Mouse (Mus musculus) neural tube, embryonic 15.5 days (tissue): ENCODE results near the gene Ptprg. TPM values are rescaled to one million over a fixed set of nuclear protein-coding genes. Genes with fewer than 3 reads are reported as not detected.

Experiments used
- ATAC-seq: fragments of 200-750 bp; cut with Nextera tagmentation; 2 replicates; pipeline ENCODE4 v1.8.0; 2017; ENCODE audit warnings: mild to moderate bottlenecking, moderate TSS enrichment, moderate library complexity; ENCODE audit not compliant: low FRiP score
- H3K27ac ChIP-seq: fragments of 300-500 bp; sonication (generic); replicated peaks from 2 replicates; pipeline ENCODE4 v1.5.1; 2015; ENCODE audit warnings: mild to moderate bottlenecking, inconsistent platforms
- H3K27me3 ChIP-seq: fragments of 300-500 bp; sonication (generic); replicated peaks from 2 replicates; pipeline ENCODE4 v1.6.1; 2015; ENCODE audit warnings: inconsistent platforms
- H3K36me3 ChIP-seq: fragments of 300-500 bp; sonication (generic); 2 replicates; pipeline ENCODE4 v1.6.1; 2015; ENCODE audit warnings: inconsistent platforms
- H3K4me1 ChIP-seq: fragments of 300-500 bp; sonication (generic); 2 replicates; pipeline ENCODE4 v1.6.1; 2015; ENCODE audit warnings: inconsistent platforms
- H3K4me2 ChIP-seq: fragments of 300-500 bp; sonication (generic); 2 replicates; pipeline ENCODE4 v1.6.1; 2015; ENCODE audit warnings: inconsistent platforms, mild to moderate bottlenecking, moderate library complexity
- H3K4me3 ChIP-seq: fragments of 300-500 bp; sonication (generic); replicated peaks from 2 replicates; pipeline ENCODE4 v1.5.1; 2015; ENCODE audit warnings: mild to moderate bottlenecking, inconsistent platforms
- H3K9ac ChIP-seq: fragments of 300-500 bp; sonication (generic); replicated peaks from 2 replicates; pipeline ENCODE4 v1.6.1; 2015; ENCODE audit warnings: mild to moderate bottlenecking, inconsistent platforms
- H3K9me3 ChIP-seq: fragments of 300-500 bp; sonication (generic); replicated peaks from 2 replicates; pipeline ENCODE4 v1.6.1; 2016; ENCODE audit warnings: inconsistent platforms
- WGBS: fragments of 180-500 bp; shearing (Covaris S2); methylation state at CpG from one replicate; pipeline ENCODE4 v1.1.7; 2015; ENCODE audit warnings: mixed read lengths; 5-methylcytosine and 5-hydroxymethylcytosine counted together
- polyA plus RNA-seq: library from polyadenylated mRNA; unstranded; fragments of >200 nt; fragmentation: Nextera tagmentation; extraction: Ambion mirVana; gene quantifications from 2 replicates; pipeline ENCODE4 v1.2.1, GENCODE M21; 2015

Ptprg gene
- polyA plus RNA-seq, 1 experiment from 2014 or later, result 40.4 TPM

DNA sequence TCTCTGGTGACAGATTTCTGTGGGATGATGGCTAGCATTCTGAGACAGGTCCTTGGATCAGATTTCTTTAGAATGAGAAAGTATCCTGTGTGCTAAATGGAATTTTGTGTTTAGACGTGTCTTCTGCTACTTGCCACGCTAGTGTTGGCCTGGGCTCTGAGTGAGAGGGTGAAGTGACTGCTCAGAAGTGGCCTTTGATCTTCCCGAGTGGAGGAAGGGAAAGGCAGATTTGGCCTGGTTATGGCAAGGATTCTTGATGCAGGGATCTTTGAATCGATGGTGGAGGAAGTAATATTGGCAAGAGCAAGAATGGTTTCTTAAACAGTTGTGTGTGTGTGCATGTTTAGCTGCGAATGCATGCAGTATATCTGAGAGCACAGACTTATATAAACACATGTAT lies 219.4 kb downstream of the Ptprg start:
- H3K4me2 ChIP-seq, result no peak overlapping the region
- peaks cover 24% of the 10 kb centered on the region for H3K4me1 ChIP-seq
- no peak overlapping the region for H3K27ac ChIP-seq
- WGBS, result 84% methylated on average over 5 of the region's 5 CpGs
- no peak overlapping the region for H3K9ac ChIP-seq
- no peaks in the 10 kb centered on the region for H3K36me3 ChIP-seq
- H3K9me3 ChIP-seq, result no peaks in the 10 kb centered on the region
- H3K27me3 ChIP-seq, result no peaks in the 10 kb centered on the region
- H3K4me3 ChIP-seq, result no peak overlapping the region
- no peak for ATAC-seq

DNA sequence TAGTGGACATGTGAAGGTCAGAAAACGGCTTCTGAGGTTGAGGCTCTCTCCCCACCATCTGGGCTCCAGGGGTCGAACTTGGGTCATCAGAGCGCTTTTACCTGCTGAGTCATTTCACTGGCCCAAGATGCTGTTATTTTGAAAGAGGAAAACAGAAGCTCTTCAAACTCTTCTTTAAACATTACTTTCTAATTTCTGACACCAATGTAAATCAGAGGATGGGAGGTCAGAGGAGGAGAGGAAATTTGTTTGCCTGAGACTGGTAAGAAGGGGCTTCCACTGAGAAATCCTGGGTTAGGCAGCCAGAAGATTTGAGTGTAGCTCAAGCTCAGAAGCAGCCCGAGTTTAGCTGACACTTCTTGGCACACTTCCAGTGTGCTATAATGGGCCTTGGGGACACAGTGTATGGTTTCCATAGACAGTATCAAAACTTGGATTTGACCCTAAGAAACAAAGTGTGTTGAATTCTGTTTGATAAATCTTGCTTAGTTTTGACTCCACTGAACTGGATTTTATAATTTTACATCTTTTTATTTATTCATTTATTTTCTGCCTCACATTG lies 221.2 kb downstream of the Ptprg start:
- H3K4me3 ChIP-seq, result no peak overlapping the region
- H3K36me3 ChIP-seq, result no peaks in the 10 kb centered on the region
- H3K27me3 ChIP-seq, result no peaks in the 10 kb centered on the region
- H3K9ac ChIP-seq, result no peak overlapping the region
- ATAC-seq, result no peak
- H3K4me1 ChIP-seq, result peaks cover 24% of the 10 kb centered on the region
- WGBS, result 46% methylated on average over 4 of the region's 4 CpGs
- H3K4me2 ChIP-seq, result no peak overlapping the region
- H3K9me3 ChIP-seq, result no peaks in the 10 kb centered on the region
- no peak overlapping the region; the same call in 1 of the 2 replicates for H3K27ac ChIP-seq

DNA sequence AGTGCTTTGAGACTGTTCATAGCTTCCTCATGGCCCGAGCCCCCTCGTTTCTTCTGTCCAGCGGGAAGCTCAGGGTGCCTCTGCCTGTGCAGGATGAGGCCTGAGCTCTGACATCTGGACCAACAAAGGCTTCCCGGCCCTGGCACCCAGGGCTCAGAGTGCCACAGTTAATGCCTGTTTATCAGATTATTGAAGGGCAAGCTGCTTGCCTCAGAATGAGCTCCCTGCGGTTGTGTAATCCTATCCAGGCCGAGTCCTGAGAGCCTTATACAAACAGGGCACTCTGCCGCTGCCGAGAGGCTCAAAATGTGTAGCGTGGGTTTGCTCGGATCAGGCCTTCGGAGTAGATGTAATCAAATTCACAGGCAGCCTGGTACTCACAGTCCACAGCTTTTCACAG lies 221.9 kb downstream of the Ptprg start:
- 18% methylated on average over 11 of the region's 11 CpGs for WGBS
- peak overlapping the region; percentile 11; the same call in 1 of the 2 replicates for H3K4me2 ChIP-seq
- peak overlapping the region; percentile 66 for H3K27ac ChIP-seq
- H3K9me3 ChIP-seq, result no peaks in the 10 kb centered on the region
- no peak for ATAC-seq
- peaks cover 24% of the 10 kb centered on the region for H3K4me1 ChIP-seq
- H3K9ac ChIP-seq, result no peak overlapping the region
- no peaks in the 10 kb centered on the region for H3K27me3 ChIP-seq
- H3K4me3 ChIP-seq, result no peak overlapping the region
- H3K36me3 ChIP-seq, result no peaks in the 10 kb centered on the region

DNA sequence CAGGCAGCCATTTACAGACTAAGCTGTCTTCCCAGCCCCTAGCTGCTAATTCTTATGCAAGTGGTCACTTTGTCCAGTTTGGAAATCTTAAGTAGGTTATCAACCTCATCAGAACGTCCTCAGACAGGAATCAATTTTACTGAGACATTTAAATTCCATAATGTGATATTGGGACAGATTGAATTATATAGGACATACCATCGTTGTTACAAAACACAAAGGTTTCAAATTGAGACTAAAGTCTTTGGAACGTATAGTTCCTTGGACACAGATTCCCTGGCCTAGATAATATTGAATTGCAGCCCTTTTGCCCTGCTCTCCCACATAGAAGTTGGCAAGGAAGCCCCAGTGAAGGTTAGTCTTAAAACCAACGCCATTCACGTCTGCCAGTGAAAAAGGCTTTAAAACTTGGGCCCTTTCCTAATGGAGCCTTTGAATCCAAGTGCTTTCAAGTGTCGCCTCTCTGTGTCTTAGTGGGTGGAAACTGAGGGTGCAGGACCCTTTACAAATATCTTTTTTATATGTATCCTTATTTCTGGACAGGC lies 222.7 kb downstream of the Ptprg start:
- Histone ChIP-seq H3K9ac (no peak overlapping the region), H3K4me1 (peaks cover 19% of the 10 kb centered on the region), H3K9me3 (no peaks in the 10 kb centered on the region), H3K4me3 (no peak overlapping the region), H3K27ac (peak overlapping the region; percentile 66; the same call in 1 of the 2 replicates), H3K4me2 (no peak overlapping the region), H3K27me3 (no peaks in the 10 kb centered on the region), H3K36me3 (no peaks in the 10 kb centered on the region)
- ATAC-seq, result no peak
- WGBS, result 62% methylated on average over 6 of the region's 6 CpGs

DNA sequence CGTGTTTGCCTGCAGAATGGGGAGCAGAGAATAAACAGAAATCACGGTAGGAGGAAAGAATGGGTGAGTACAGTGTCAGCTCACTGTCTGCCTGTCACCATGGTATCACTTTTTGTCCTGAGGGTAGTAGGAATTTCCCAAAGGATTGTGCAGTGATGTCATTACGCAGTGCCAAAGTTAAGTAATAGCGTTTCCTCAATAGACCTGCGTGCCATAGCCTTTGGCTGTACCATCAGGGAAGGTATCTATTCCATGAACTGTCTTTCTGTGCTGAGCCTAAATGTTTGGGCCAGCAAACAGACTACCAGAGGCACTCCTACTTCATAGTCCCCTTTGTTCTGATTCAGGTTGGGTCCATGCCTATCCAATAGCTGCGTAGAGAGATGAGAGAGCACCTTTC lies 223.2 kb downstream of the Ptprg start:
- Histone ChIP-seq H3K4me1 (peaks cover 19% of the 10 kb centered on the region), H3K4me2 (no peak overlapping the region), H3K9ac (no peak overlapping the region), H3K36me3 (no peaks in the 10 kb centered on the region), H3K9me3 (no peaks in the 10 kb centered on the region), H3K27me3 (no peaks in the 10 kb centered on the region), H3K4me3 (no peak overlapping the region), H3K27ac (no peak overlapping the region)
- WGBS, result 62% methylated on average over 6 of the region's 6 CpGs
- no peak for ATAC-seq

DNA sequence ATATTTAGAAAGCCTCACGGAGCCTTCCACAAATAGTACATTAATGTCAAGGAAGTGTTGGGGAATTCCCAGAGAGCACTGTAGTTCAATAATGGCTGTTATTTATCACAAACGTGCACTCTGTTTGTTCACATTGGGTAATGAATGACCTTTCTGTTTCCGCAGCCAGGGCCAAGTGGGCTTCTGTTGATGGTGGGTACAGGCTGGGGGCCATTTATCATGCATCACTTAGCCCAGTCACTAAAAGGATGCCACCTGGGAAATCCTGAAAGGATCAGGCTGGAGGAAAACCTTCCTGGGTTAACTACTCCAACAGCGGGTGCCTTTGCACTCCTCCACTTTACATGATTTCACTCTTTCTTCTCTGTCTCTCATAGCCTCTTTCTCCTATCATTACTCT lies 237.9 kb downstream of the Ptprg start:
- no peak overlapping the region for H3K27ac ChIP-seq
- H3K36me3 ChIP-seq, result no peaks in the 10 kb centered on the region
- H3K9ac ChIP-seq, result no peak overlapping the region
- no peak overlapping the region for H3K4me3 ChIP-seq
- no peaks in the 10 kb centered on the region; the same call in 1 of the 2 replicates for H3K4me1 ChIP-seq
- WGBS, result 34% methylated on average over 4 of the region's 4 CpGs
- H3K9me3 ChIP-seq, result no peaks in the 10 kb centered on the region
- 0 out of 2 replicates have a peak, but pooled peaks have one; percentile 45 for ATAC-seq
- no peak overlapping the region for H3K4me2 ChIP-seq
- H3K27me3 ChIP-seq, result no peaks in the 10 kb centered on the region

DNA sequence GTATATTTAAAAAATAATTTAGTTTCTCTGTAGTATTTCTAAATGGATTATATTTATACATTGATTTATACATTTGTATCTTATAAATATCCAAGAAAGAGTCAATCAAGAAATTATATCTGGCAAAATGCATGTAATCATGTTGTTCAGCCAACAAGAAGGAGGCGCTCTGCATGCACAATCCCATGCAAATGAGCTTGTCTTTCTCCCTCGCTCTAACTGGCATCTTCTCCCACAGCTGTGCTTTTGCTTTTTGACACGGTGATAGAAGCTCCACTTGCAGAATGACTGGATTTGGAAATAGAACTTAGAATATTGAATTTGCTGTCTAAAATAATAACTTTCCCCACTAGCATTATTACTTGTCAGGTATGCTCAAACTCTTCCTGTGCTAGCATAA lies 240.5 kb downstream of the Ptprg start:
- Histone ChIP-seq H3K4me2 (no peak overlapping the region), H3K36me3 (no peaks in the 10 kb centered on the region), H3K4me1 (peaks cover 4% of the 10 kb centered on the region), H3K9me3 (no peaks in the 10 kb centered on the region), H3K27ac (no peak overlapping the region), H3K9ac (no peak overlapping the region), H3K4me3 (no peak overlapping the region), H3K27me3 (no peaks in the 10 kb centered on the region)
- WGBS, result 71% methylated on average over 3 of the region's 3 CpGs
- no peak for ATAC-seq

DNA sequence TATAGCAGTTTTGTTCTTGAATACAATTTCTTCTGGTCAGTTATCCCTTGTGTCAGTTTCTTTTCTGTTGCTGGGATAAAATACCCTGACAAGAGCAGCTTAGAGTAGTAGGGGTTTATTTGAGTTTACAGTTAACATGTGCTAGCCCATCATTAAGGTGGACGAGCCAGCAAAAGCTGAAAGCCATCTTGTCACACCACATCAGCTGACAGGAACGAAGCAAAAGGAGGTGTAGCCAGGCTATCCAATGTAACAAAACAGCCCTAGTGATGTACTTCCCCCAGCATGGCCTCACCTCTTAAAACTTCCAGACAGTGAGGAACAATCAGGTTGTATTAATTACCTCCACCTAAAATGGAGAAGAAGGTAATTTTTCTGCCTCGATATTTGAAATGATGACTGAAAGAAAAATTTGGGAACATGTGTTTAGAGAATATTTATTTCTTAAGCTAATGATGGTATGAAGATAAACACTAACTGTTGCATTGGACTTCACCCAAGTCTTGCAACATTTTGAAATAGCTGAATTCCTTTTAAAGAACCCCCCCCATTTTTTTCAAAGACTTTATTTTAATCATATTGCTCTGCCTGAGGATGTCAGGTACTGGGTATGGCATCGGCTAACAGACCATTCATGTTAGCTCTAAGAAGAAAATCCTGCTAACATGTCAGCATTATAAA lies 249.2 kb downstream of the Ptprg start:
- no peak for ATAC-seq
- Histone ChIP-seq H3K4me2 (no peak overlapping the region), H3K4me3 (no peak overlapping the region), H3K9ac (no peak overlapping the region), H3K9me3 (no peaks in the 10 kb centered on the region), H3K4me1 (peaks cover 17% of the 10 kb centered on the region), H3K27ac (no peak overlapping the region), H3K27me3 (no peaks in the 10 kb centered on the region), H3K36me3 (no peaks in the 10 kb centered on the region)
- 85% methylated on average over 4 of the region's 4 CpGs for WGBS

DNA sequence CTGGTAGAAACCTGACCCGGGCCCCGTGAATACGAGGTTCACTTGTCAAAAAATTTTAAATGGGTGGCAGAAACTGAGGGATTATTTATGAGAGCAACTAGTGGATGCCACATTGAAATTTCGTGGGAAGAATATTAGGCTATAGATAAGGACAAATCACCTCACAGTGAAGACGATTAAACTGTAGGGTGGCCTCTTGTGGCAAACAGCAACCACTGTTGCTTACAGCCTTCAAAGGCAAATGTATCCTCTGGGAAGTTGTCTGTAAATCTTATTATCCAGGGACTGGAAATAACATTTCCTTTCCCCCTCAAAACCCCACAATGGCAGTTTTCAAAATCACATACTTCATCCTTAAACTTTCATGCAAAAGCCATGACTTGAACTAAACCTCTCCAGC lies 253.3 kb downstream of the Ptprg start:
- no peaks in the 10 kb centered on the region for H3K27me3 ChIP-seq
- H3K9ac ChIP-seq, result no peak overlapping the region
- no peak overlapping the region for H3K4me2 ChIP-seq
- no peak overlapping the region for H3K4me3 ChIP-seq
- H3K4me1 ChIP-seq, result peaks cover 30% of the 10 kb centered on the region; the same call in 1 of the 2 replicates
- H3K27ac ChIP-seq, result no peak overlapping the region
- no peak for ATAC-seq
- H3K36me3 ChIP-seq, result no peaks in the 10 kb centered on the region
- no peaks in the 10 kb centered on the region for H3K9me3 ChIP-seq
- 48% methylated on average over 5 of the region's 5 CpGs for WGBS

DNA sequence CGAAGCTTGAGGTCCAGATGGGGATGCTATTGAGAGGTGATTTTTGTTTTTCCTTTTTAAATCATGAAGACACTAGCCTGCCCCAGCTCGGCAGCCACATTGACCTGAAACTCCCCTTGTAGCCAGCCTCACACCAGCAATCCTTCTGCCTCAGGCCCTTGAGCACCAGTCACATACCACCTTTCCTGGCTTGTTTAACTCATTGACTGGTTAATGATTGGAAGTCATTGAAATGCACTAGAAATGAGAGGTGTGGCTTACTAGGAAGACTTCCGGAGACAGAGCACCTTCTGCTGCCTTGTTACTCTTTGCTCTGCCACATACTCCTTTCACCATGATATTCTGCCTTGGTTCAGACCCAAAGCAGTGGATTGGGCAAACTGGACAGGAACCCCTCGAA lies 254.1 kb downstream of the Ptprg start:
- ATAC-seq, result no peak

DNA sequence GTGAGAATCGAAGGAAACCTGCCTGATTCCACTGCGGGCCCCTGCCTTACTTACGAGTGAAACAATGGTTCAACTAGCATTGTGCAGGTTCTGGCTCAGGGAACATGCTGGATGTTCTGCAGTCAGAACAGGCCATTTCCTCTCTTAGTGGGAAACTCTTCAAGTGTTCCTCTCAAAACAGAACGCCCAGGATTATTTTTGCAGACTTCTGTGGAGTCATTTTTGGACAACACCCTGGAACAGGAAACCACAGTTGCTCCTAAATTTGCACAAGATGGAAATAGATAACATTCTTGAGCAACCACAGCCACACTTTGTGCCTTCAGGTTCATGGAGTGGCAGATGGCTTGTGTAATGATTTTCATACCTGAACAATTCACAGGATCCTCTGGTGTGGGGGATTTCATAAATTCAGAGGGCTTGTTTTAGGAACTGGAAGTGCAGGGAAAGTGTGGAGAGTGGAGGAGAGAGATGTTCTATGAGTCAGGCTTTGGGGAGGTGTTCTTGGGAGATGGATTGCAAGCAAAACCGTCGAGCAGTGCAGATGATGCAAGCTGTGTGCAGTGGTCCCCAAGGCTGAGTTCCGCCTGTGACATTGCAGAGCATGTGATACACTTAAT lies 257.9 kb downstream of the Ptprg start:
- Histone ChIP-seq H3K27me3 (no peaks in the 10 kb centered on the region), H3K4me1 (peaks cover 27% of the 10 kb centered on the region; the same call in 1 of the 2 replicates), H3K4me3 (no peak overlapping the region), H3K4me2 (no peak overlapping the region), H3K27ac (0 out of 2 replicates have a peak overlapping the region, but pooled peaks have one; percentile 5), H3K9me3 (no peaks in the 10 kb centered on the region), H3K9ac (no peak overlapping the region), H3K36me3 (no peaks in the 10 kb centered on the region)
- ATAC-seq, result no peak
- WGBS, result 74% methylated on average over 7 of the region's 7 CpGs

More for the DNA sequence above, 254.1 kb downstream of the Ptprg start:
- H3K36me3 ChIP-seq, result no peaks in the 10 kb centered on the region
- WGBS, result 70% methylated on average over 4 of the region's 4 CpGs
- H3K27ac ChIP-seq, result no peak overlapping the region
- H3K27me3 ChIP-seq, result no peaks in the 10 kb centered on the region
- no peaks in the 10 kb centered on the region for H3K9me3 ChIP-seq
- H3K4me2 ChIP-seq, result no peak overlapping the region
- peaks cover 30% of the 10 kb centered on the region; the same call in 1 of the 2 replicates for H3K4me1 ChIP-seq
- H3K9ac ChIP-seq, result no peak overlapping the region
- H3K4me3 ChIP-seq, result no peak overlapping the region

DNA sequence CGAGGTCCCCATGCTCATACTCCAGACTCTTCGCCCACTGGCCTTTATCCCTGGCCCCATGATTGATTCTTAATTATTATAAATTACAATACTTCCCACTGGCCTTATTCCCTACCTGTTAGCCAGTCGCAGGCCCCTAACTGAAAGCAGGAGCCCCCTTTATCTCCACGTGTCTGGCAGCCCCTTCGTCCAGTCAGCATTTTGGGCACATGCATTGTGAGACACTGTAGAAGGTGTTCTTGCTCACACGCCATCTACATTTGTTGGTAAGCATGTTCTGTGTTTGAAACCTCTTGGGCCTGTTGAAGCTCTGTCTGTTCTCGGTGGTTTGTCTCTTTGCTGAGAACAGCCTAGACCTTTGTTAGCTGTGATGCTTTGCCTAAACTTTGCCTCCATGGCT lies 259.0 kb downstream of the Ptprg start:
- H3K27me3 ChIP-seq, result no peaks in the 10 kb centered on the region
- no peak overlapping the region for H3K4me3 ChIP-seq
- WGBS, result 93% methylated on average over 7 of the region's 7 CpGs

More for the DNA sequence above, 259.0 kb downstream of the Ptprg start:
- no peak for ATAC-seq
- Histone ChIP-seq H3K4me1 (peaks cover 19% of the 10 kb centered on the region; the same call in 1 of the 2 replicates), H3K9me3 (no peaks in the 10 kb centered on the region), H3K9ac (no peak overlapping the region), H3K36me3 (no peaks in the 10 kb centered on the region), H3K27ac (no peak overlapping the region), H3K4me2 (no peak overlapping the region)
